Mouse (Mus musculus): ENCODE data around the gene Map2k6. TPM values are rescaled to one million over a fixed set of nuclear protein-coding genes. Genes with fewer than 3 reads are reported as not detected.

Map2k6 gene
- polyA plus RNA-seq, 1 experiment from 2014 or later: 4.7 TPM

DNA sequence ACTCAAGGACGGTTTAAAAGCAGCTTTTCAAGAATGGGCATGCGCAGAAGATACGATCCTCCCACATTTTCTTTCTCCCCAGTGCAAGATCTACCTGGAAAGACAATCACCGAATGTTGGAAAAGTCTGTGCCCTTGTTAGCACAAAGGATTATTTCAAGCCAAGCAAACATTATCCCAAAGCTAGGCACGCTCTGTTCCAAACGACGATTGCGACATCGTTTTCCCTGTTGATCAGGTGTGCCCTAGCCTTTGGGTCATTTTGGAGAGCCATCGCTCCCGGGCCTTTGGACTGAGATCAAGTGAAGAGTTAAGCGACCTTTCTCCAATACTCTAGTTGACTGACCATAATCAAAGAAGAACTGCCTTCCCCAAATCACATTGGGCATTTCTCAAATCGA is 31.3 kb upstream of the Map2k6 start:
- no peaks in the 10 kb centered on the region for H3K27me3 ChIP-seq (replicated peaks; ENCODE audit: insufficient read depth, low read length)
- DNase-seq (ENCODE audit: low spot score): no peak
- no peak overlapping the region for H3K4me2 ChIP-seq (replicated peaks; ENCODE audit: low read depth, low read length)
- no peak for ATAC-seq
- no peaks in the 10 kb centered on the region for H3K36me3 ChIP-seq (ENCODE audit: insufficient read depth, low read length)
- H3K4me3 ChIP-seq (ENCODE audit: low read depth, low read length): no peak overlapping the region
- H3K27ac ChIP-seq (ENCODE audit: low read length): no peak overlapping the region
- TF ChIP-seq CTCF (IDR thresholded peaks at IDR 0.05) (no peak), EP300 (IDR thresholded peaks at IDR 0.05) (no peak)
- 73% methylated on average over 13 of the region's 13 CpGs for WGBS
- H3K9ac ChIP-seq (replicated peaks; ENCODE audit: low read depth): no peak overlapping the region
- H3K4me1 ChIP-seq (ENCODE audit: insufficient read depth, low read depth, low read length): no peaks in the 10 kb centered on the region
- H3K9me3 ChIP-seq (ENCODE audit: low read length): no peaks in the 10 kb centered on the region

DNA sequence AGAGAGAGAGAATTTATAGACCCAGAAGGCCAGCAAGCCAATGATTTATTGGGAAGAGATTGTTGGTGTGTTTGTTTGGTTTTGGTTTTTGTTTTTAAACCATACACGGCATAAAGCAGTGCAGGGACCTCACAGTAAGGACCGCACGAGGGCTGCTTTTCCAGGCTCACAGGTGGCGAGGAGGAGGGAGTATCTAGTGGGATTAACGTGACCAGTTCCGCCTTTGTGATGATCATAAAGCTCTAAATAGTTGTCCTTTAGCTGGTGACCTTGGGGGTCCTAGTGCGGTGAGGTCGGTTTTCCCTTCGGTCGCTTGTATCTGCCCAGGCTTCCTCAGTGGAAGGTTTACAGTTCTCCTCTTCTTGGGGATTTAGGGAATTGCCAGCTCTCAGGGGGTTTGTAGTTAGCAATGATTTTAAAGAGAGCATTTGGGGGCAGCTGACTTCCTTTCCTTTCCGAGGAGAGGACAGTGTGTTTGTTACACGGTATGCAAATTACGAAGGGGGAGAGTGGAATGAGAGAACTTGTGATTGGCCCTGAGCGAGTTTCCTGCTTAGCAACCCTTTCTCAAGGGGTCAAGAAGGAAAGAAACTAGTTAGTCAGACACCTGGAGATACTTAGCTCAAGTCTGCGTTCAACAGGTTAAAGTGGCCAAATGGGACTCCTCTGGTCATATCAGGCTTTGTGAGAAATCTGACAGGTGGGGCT is 29.5 kb upstream of the Map2k6 start:
- Histone ChIP-seq H3K36me3 (ENCODE audit: insufficient read depth, low read length) (no peaks in the 10 kb centered on the region), H3K4me2 (replicated peaks; ENCODE audit: low read depth, low read length) (peak overlapping the region; percentile 46), H3K4me1 (ENCODE audit: insufficient read depth, low read depth, low read length) (no peaks in the 10 kb centered on the region), H3K27me3 (replicated peaks; ENCODE audit: insufficient read depth, low read length) (no peaks in the 10 kb centered on the region), H3K9me3 (ENCODE audit: low read length) (no peaks in the 10 kb centered on the region), H3K9ac (replicated peaks; ENCODE audit: low read depth) (no peak overlapping the region), H3K4me3 (ENCODE audit: low read depth, low read length) (no peak overlapping the region), H3K27ac (ENCODE audit: low read length) (no peak overlapping the region)
- 19% methylated on average over 15 of the region's 15 CpGs for WGBS
- TF ChIP-seq CTCF (IDR thresholded peaks at IDR 0.05): no peak
- no peak for TF ChIP-seq EP300 (IDR thresholded peaks at IDR 0.05)
- ATAC-seq (peak; percentile 40; the same call in 1 of the 2 replicates), DNase-seq (ENCODE audit: low spot score) (peak; percentile 57)

DNA sequence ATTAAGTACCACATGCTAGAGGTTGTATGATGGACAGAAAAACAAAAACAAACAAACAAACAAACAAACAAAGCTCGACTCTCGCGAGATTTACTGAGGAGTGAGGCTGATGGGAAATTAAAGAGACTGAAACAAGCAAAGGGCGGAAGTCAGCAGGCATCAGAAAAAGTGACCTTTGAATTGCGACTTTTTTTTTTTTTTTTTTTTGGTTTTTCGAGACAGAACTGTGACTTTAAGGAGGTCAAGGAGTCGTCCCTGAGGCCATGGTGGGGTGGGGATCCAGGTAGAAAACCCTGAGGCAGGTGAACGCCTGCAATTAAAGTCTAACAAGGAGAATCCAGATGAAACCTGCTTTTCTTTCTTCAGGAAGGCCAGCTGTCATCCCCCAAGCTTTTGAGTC is 27.1 kb upstream of the Map2k6 start:
- TF ChIP-seq CTCF (IDR thresholded peaks at IDR 0.05) (no peak), EP300 (IDR thresholded peaks at IDR 0.05) (no peak)
- ATAC-seq (no peak), DNase-seq (ENCODE audit: low spot score) (no peak)
- no peak overlapping the region for H3K27ac ChIP-seq (ENCODE audit: low read length)
- WGBS: 52% methylated on average over 8 of the region's 8 CpGs
- no peak overlapping the region for H3K9ac ChIP-seq (replicated peaks; ENCODE audit: low read depth)
- H3K4me3 ChIP-seq (ENCODE audit: low read depth, low read length): no peak overlapping the region
- no peaks in the 10 kb centered on the region for H3K4me1 ChIP-seq (ENCODE audit: insufficient read depth, low read depth, low read length)
- no peaks in the 10 kb centered on the region for H3K27me3 ChIP-seq (replicated peaks; ENCODE audit: insufficient read depth, low read length)
- H3K36me3 ChIP-seq (ENCODE audit: insufficient read depth, low read length): no peaks in the 10 kb centered on the region
- no peak overlapping the region for H3K4me2 ChIP-seq (replicated peaks; ENCODE audit: low read depth, low read length)
- H3K9me3 ChIP-seq (ENCODE audit: low read length): no peaks in the 10 kb centered on the region

DNA sequence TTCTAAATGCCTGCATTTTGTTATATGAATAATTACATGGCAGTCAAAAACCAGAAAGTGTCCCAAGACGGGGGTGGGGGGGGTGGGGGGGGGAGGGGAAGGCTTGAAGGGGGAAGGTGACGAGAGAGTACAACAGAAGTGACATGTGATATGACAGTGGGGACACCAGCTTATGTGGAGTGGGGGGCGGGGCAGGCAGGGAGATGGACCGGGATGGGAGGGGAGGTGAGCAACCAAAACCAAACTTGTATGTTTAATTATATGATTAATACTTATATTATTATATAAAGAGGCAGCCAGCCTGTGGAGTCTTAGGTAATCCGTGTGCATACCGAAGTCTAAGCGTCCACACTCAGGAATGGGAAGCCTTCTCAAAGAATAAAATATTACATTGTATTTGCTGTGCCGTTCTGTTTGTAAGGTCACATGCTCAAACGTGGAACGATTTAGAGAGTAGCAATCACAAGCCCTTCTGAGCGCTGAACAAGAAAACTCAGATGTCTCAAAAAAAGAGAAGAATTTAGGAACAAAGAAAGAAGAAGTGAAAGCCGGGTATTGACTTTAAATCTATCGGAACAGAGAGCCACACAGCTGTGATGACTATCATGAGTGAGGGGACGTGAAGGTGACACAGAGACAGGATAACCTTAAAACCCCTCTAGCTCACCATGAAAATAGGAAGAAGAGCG is 26.5 kb upstream of the Map2k6 start:
- DNase-seq (ENCODE audit: low spot score) (peak; percentile 18), ATAC-seq (no peak)
- H3K4me3 ChIP-seq (ENCODE audit: low read depth, low read length): no peak overlapping the region
- H3K36me3 ChIP-seq (ENCODE audit: insufficient read depth, low read length): no peaks in the 10 kb centered on the region
- no peak overlapping the region for H3K9ac ChIP-seq (replicated peaks; ENCODE audit: low read depth)
- WGBS: 66% methylated on average over 14 of the region's 15 CpGs
- TF ChIP-seq CTCF (IDR thresholded peaks at IDR 0.05) (no peak), EP300 (IDR thresholded peaks at IDR 0.05) (no peak)
- H3K9me3 ChIP-seq (ENCODE audit: low read length): no peaks in the 10 kb centered on the region
- no peaks in the 10 kb centered on the region for H3K4me1 ChIP-seq (ENCODE audit: insufficient read depth, low read depth, low read length)
- H3K27ac ChIP-seq (ENCODE audit: low read length): no peak overlapping the region
- no peaks in the 10 kb centered on the region for H3K27me3 ChIP-seq (replicated peaks; ENCODE audit: insufficient read depth, low read length)
- H3K4me2 ChIP-seq (replicated peaks; ENCODE audit: low read depth, low read length): no peak overlapping the region

DNA sequence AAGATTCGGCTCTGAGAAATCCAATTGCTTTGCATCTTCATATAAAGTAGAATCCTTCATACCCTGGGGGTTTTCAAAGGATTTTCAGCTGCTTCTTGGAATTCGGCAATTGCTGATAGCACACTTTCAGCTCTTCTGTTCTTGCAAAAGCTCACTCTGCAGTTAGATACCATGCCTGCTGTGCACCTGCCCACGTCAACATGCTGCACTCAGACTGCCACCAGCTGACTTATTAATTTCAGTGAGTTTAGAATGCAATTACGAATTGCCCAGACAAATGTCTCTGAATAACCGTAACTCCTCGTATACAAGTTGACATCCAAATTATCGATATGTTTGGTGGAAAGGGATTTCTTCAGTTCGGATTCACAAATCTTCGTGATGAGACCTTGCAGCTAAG is 24.9 kb upstream of the Map2k6 start:
- WGBS: 84% methylated on average over 9 of the region's 9 CpGs
- no peaks in the 10 kb centered on the region for H3K36me3 ChIP-seq (ENCODE audit: insufficient read depth, low read length)
- TF ChIP-seq CTCF (IDR thresholded peaks at IDR 0.05): no peak
- no peak for TF ChIP-seq EP300 (IDR thresholded peaks at IDR 0.05)
- no peak overlapping the region for H3K27ac ChIP-seq (ENCODE audit: low read length)
- H3K4me1 ChIP-seq (ENCODE audit: insufficient read depth, low read depth, low read length): no peaks in the 10 kb centered on the region
- H3K4me2 ChIP-seq (replicated peaks; ENCODE audit: low read depth, low read length): no peak overlapping the region
- no peak overlapping the region for H3K9ac ChIP-seq (replicated peaks; ENCODE audit: low read depth)
- no peaks in the 10 kb centered on the region for H3K27me3 ChIP-seq (replicated peaks; ENCODE audit: insufficient read depth, low read length)
- DNase-seq (ENCODE audit: low spot score) (no peak), ATAC-seq (no peak)
- H3K9me3 ChIP-seq (ENCODE audit: low read length): no peaks in the 10 kb centered on the region
- no peak overlapping the region for H3K4me3 ChIP-seq (ENCODE audit: low read depth, low read length)

DNA sequence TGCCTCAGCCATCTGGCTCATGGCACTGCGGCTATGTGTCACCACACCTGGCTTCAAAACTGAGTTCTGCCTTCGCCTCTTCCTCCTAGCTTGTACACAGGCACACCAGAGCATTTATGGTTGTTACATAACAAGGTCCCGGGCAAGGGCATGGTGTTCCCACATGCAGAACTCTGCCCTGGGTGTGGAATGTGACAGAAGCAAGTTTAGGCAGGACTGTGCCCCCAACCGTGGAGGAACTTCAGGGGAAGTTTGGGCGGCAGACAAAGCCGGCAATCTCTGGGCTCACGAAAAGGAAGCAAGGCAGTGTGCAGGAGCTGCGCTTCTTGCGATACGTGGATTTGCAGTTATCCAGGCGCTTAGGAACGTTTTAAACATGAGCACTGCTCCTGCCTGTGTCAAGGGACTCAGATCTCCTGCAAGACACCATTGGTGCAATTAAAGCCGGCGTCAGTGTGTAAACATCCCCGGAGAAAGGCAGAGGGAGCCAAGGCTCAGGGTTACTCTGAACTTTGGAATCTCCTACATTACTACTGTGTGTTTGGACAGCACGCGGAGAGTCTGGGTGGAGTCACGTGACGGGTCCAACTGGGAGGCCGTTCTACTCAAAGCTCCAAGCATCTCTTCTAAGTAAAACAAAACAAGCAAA is 19.1 kb upstream of the Map2k6 start:
- no peaks in the 10 kb centered on the region; the same call in 1 of the 2 replicates for H3K4me1 ChIP-seq (ENCODE audit: insufficient read depth, low read depth, low read length)
- TF ChIP-seq CTCF (IDR thresholded peaks at IDR 0.05): peak; percentile 49
- TF ChIP-seq EP300 (IDR thresholded peaks at IDR 0.05): no peak
- H3K9ac ChIP-seq (replicated peaks; ENCODE audit: low read depth): no peak overlapping the region
- DNase-seq (ENCODE audit: low spot score) (peak; percentile 82), ATAC-seq (peak; percentile 95)
- H3K4me2 ChIP-seq (replicated peaks; ENCODE audit: low read depth, low read length): peak overlapping the region; percentile 66
- H3K36me3 ChIP-seq (ENCODE audit: insufficient read depth, low read length): no peaks in the 10 kb centered on the region
- 4% methylated on average over 20 of the region's 20 CpGs for WGBS
- H3K9me3 ChIP-seq (ENCODE audit: low read length): no peaks in the 10 kb centered on the region
- no peak overlapping the region for H3K27ac ChIP-seq (ENCODE audit: low read length)
- no peaks in the 10 kb centered on the region for H3K27me3 ChIP-seq (replicated peaks; ENCODE audit: insufficient read depth, low read length)
- peak overlapping the region; percentile 32 for H3K4me3 ChIP-seq (ENCODE audit: low read depth, low read length)
